Mouse (Mus musculus): ENCODE results near the gene Gm45623.

Gene Gm45623

GRCm38 (mm10) chr13:56752474-56753191 is 994 bp downstream of the Gm45623 start:
- DNase-seq, result no peak

GRCm38 (mm10) chr13:56751774-56752173 is 1.9 kb downstream of the Gm45623 start:
- DNase-seq, result no peak

DNA sequence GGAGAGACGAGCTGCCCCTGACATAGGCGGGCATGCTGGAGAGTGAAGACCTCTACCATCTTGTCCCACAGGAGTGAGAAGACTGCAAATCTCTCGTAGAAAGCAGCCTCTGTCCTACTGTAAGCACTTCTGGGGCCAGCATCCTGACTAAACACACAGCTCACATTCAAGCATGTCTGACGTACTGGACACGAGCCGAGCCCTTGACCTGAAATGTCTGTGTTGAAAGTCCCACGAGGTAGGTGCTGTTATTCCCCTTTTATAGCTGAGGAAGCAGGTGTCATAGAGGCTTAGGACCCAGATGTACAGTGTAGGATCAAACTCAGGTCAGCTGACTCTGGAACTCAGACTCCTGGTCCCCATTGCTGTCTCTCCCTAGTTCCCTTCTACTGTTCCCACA is 4.2 kb downstream of the Gm45623 start:
- no peak for DNase-seq

DNA sequence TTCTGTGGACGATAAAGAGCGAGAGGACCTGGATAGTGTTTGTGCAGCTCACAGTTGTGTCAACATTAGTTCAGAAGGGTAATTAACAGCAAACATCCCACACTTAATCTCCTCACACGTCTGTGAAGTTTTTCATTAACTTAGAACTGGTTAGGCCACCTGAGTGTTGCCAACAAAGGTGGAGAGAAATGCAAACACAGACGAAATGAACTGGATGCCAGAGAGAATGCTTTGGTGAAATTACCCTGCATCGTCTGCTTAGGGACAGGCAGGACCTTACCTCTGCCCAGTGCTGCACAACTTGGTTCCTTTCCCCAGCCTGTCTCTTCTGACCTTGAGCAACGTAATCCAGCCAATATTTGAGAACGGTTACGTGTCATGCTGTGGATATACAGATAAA is 6.1 kb downstream of the Gm45623 start:
- peak; percentile 44 for DNase-seq

DNA sequence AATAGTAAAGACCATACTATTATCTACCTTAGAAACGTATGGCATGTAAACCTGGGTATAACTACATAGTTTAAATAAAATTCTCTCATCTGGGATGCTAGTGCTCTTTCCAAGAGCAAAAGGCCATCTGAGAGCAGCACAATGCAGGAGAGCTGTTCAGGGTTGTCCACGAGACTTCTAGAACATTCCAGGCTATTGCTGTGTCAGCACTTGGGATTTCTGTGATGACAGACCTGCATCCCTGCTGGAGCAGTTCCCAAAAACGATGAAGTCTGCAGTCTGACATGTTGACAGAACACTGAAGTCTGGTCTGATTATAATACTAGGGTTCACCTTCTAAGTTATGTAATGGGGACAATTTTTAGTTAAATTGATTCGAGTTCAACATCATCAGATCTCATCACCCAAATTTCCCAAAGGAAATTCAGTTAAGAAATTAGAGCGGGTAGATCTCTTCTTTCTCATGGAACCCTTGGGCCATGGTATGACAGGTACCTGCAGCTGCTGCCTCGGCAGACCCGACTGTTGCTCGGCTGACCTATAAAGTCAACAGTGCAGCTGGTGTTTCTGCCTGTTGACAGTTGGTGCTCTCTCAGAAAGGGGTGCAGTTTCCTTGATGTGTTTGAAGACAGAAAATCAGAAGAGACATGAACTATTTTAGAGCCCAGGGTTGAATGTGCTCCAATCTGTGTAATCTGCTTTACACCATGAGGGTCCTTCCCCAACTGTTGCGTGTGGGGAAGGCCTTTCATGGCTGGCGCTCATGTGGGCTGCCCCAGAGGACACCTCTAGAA is 6.7 kb downstream of the Gm45623 start:
- no peak for DNase-seq

DNA sequence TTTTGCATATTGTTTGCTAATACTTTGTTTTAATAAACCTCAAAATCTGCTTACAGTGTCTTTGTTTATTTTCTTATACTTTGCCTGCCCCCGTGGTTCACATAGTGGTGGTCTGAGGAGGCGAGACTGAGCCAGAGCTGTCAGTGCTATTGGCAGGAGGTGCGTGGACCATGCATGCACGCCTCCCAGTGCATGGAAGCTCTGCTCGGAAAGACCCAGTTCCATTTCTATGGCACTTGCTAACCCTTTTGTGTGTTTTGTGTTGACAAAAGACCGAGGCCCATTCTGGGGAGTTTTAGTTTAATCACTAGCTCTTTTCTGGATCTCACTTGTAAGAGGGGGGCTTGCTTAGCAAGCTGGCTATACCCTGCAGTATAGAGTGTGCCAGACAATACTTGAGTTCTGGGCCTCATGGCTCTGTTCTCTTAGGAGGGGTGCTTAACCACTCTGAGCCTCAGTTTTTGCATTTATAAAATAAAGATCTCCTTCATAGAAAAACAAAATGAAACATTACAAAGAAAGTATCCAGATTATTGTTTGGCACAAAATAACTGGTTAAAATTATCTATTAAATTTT is 11.2 kb downstream of the Gm45623 start:
- DNase-seq, result no peak

DNA sequence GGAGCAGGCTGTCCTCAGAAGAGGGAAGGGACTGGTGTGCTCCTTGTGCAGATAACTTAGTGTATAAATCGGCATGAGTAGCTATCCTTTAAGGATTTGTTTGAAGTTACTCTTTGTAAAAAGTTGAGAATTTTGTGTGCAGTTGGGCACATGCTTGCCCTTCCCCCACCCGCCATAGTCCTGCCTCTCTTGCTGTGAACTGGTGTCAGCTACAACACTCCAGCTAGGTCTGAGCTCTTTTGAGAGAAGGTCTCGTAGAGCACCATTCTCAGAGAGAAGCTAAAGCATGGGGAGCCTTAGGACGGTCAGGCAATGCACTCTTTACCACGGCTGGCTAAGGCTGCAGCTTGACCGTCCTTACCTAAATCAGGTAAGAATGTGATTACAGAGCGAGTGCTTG is 11.9 kb downstream of the Gm45623 start:
- no peak for DNase-seq

- DNase-seq, result no peak
Observed at GRCm38 (mm10) chr13:56740496-56740895, 13.1 kb downstream of the Gm45623 start.

DNA sequence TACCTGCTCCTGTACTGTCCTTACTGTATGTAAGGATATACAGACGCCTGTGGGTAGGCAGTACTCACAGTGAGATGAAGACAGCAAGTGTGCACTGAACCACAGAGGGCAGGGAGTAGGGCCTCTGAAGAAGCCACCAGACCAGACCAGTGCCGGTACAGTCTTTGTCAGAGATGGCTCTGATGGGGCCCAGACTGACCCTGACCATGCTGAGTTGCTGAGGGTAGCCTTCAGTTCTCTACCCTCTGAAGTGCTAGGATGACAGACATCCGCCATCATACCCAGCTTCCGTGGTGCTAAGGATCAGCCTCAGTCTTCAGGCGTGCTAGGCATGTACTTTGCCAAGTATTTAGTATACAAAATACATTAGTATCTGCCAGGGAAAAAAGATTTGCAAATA is 14.1 kb downstream of the Gm45623 start:
- DNase-seq, result no peak

GRCm38 (mm10) chr13:56735212-56735875 is 18.3 kb downstream of the Gm45623 start:
- peak; percentile 31 for DNase-seq

- no peak for DNase-seq
Observed at GRCm38 (mm10) chr13:56734617-56735016, 19.0 kb downstream of the Gm45623 start.

- no peak for DNase-seq
Observed at GRCm38 (mm10) chr13:56729046-56729445, 24.6 kb downstream of the Gm45623 start.

GRCm38 (mm10) chr13:56726551-56726950 is 27.1 kb downstream of the Gm45623 start:
- DNase-seq, result no peak

- DNase-seq, result no peak
Observed at GRCm38 (mm10) chr13:56712221-56712620, 41.4 kb downstream of the Gm45623 start.

- DNase-seq, result no peak
Observed at GRCm38 (mm10) chr13:56710620-56711019, 43.0 kb downstream of the Gm45623 start.

- no peak for DNase-seq
Observed at GRCm38 (mm10) chr13:56707606-56708005, 46.0 kb downstream of the Gm45623 start.

- peak; percentile 44 for DNase-seq
Observed at GRCm38 (mm10) chr13:56707111-56707510, 46.5 kb downstream of the Gm45623 start.

GRCm38 (mm10) chr13:56704596-56704995 is 49.0 kb downstream of the Gm45623 start:
- DNase-seq, result no peak

GRCm38 (mm10) chr13:56703871-56704321 is 49.7 kb downstream of the Gm45623 start:
- DNase-seq, result peak; percentile 37

DNA sequence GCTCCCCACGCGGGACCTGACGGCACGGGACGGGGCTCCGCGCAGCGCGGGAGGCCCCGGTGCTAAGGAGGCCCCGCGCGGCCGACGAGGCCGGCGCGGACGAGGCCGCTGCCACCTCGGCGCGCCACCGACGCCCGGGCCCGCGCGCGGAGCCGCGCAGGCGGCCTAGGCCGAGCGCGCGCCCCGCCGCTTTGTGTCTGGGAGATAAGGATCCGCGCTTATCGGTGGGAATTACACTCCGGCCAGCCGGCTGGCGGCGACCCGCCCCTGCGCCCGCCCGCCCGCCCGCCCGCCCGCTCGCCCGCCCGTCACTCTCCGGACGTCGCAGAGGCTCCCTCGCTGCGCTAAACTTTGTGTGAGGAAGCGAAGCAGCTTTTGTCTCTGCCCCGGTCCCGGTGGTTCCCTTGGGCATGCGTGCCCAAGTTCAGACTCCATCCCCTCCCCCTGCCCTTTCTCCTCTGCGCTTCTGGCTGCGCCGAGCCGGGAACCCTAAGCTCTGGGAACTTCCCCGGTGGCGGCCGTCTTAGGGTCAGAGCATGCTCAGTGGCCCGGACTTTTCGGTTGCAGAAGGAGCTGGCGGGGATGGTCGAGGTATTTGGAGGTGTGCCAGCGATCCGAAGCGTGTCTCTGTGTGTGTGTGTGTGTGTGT is 50.3 kb downstream of the Gm45623 start:
- DNase-seq, result peak; percentile 82

DNA sequence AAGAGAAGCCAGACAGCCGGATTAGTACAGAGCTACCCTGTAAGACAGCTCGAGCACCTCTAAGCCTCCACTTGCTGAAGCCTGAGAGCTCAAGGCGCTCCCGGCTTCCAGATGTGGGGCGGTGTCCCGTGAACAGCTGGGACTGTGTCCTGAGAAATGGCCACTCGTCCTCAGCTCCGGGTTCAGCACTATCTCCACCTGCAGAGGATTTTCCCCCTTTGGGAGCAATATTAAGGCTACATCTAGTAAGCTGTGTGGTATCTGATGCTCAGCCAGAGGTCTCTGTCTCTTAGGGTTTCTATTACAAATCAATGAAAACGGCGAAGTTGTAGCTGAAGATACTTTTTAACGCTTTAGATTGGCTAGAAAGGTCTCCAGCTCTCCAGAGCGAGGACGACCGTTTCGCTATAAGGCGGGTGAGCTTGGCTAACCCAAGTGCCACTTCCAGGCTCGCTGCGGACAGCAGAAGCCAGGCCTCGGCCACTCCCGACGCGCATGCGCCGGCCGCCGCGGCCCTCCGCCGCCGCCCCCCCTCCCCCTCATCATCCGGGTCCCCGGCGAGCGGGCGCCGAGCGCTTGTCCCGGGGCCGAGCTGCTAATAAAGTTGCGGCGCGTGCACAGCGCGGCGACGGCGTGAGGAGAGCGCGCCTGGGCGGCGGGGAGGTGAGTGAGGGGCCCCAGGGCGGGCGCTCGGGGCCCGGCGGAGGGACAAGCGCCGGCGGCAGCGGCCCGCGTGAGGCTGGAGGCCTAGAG is 51.0 kb downstream of the Gm45623 start, which contains the start of gene Smad5:
Gene Smad5, plus strand, starts transcription at position 542 of the 753 bp plus-strand sequence.
- DNase-seq, result peak; percentile 88
